Mouse (Mus musculus) cerebellum, adult 18-20 months (tissue): ENCODE data around the gene Ccnt1.
A peak's percentile ranks its signal among the peaks of the same experiment; 100 is the strongest.

Experiments used
- DNase-seq, 2 experiments: peaks; one replicate each; pipeline ENCODE4 v3.0.0; 2021

Ccnt1 gene

GRCm38 (mm10) chr15:98507321-98507720, 63.4 kb downstream of the Ccnt1 start:
- DNase-seq = no peak

- no peak for DNase-seq
These were observed 64.3 kb downstream of the Ccnt1 start for GRCm38 (mm10) chr15:98506253-98506957.

DNA sequence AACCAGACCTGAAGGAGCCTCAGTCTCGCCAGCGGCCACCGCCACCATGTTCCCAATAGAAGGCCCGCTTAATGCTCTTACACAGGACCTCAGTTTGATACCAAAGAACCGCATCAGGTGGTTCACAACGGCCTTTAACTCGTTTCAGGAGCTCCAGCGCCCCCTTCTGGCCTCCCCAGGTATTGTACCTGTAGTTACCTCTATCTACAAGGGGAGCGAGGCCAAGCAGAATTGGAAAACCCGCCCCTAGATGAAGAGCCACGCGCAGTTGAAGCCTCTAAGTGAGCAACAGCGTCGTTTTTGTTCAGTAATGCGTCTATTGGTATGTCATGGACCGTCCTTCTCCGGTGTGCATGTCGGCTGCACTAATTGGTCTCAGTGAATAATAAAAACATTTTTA, 66.2 kb downstream of the Ccnt1 start:
- peak; percentile 49 to 61 for DNase-seq

DNA sequence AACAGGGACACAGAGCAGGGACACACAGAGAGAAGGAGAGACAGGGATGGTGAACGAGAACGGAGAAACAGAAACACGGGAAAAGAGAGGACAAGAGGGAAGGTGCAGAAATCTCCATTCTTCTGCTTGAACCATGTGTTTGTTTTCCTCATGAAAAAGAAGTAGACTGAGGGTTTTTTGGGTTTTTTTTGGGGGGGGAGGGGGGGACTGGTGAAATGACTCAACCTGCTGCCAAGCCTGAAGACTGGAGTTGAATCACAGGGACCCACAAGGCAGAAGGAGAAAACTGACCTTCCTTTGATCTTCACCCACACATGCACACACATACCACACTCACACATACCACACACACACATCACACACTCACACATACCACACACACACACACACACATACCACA, 67.4 kb downstream of the Ccnt1 start:
- no peak for DNase-seq

GRCm38 (mm10) chr15:98497631-98498030, 73.1 kb downstream of the Ccnt1 start:
- DNase-seq = no peak

DNA sequence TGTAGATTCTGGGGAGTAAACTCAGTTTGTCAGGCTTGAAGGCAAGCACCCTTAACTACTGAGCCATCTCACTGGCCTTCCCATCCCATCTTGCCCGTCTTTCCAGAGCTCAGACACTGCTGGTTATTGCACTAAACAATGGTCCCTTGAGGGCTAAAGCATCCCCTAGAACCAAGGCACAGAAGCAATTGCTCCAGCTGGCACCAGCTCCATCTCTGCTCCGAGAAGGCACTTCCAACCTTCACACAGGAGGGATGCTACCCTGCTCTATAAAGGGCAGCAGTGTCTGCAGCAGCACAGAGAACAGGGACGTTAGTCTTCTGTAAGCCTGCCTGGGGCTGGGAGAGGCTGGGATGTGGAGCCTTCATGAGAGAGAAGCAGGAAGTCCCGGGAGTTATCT, 78.6 kb downstream of the Ccnt1 start, which contains the start of gene Olfr279:
TSS of gene Olfr279 (plus strand) at position 301 of the 400 bp plus-strand sequence.
- no peak for DNase-seq

DNA sequence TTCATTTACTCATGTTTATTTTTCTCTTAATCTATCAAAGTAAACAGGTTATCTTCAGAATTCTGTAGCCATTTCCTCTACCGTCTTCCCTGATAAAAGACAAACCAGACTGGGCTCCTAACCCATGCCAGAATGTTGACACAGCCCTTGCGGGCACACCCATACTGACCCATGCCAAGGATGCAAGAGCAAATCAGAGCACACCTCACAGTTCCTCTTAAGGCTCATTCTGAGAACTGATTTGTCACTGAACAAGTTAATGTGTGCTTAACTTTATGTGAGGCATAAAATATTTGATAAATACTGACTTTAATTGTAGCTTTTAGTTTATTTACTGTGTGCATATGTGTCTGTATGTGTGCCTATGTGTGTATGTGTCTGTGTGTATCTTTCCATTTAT, 79.4 kb downstream of the Ccnt1 start:
- no peak for DNase-seq
